Mouse (Mus musculus) gastrocnemius, postnatal 14 days (tissue): ENCODE data around the gene Gja5. TPM values are rescaled to one million over a fixed set of nuclear protein-coding genes. Genes with fewer than 3 reads are reported as not detected.

ENCODE experiments used
- DNase-seq: peaks from one replicate; pipeline ENCODE4 v3.0.0; 2021; ENCODE audit warnings: mixed read lengths
- intact Hi-C: fragments of 180-260 bp; cut with DNase I; formaldehyde crosslinking; loops from one replicate; pipeline ENCODE4 v1.15.1; 2025; ENCODE audit warnings: low total_unique reads
- long read RNA-seq, 2 experiments: library from polyadenylated mRNA; stranded (forward); transcript quantifications; one replicate each; pipeline ENCODE4 v2.0.0; 2021
- total RNA-seq, 2 experiments: library from RNA; stranded (reverse); gene quantifications; 2 replicates each; pipeline ENCODE4 v1.2.3; 2021

Gja5 gene
- total RNA-seq, result 1 to 10 TPM; 3.1 to 3.9 TPM
- long read RNA-seq, experiment 1, partial matches to known transcripts, result 0 of 2 reads
- long read RNA-seq, experiment 1, other reads (novel, unspliced or antisense), result 0 of 2 reads
- long read RNA-seq, experiment 2, partial matches to known transcripts, result 0 of 3 reads
- long read RNA-seq, experiment 2, other reads (novel, unspliced or antisense), result 0 of 3 reads

GRCm38 (mm10) chr3:96904393-96904792 lies at the start of gene Gja5:
Gene Gja5, plus strand, starts transcription at chr3:96904693.
- intact Hi-C loops, result no loop called here
- DNase-seq, result no peak

- no peak for DNase-seq
Measured at GRCm38 (mm10) chr3:96855833-96856232, 48.7 kb upstream of the Gja5 start.

GRCm38 (mm10) chr3:96860498-96860897 lies 44.0 kb upstream of the Gja5 start:
- intact Hi-C loops, result no loop called here
- no peak for DNase-seq

More at GRCm38 (mm10) chr3:96855833-96856232, 48.7 kb upstream of the Gja5 start:
- intact Hi-C loops, result no loop called here

GRCm38 (mm10) chr3:96867863-96868262 lies 36.6 kb upstream of the Gja5 start:
- DNase-seq, result no peak
- intact Hi-C loops, result no loop called here

- no peak for DNase-seq
- intact Hi-C loops, result no loop called here
Measured at GRCm38 (mm10) chr3:96868566-96868965, 35.9 kb upstream of the Gja5 start.

- DNase-seq, result no peak
Measured at GRCm38 (mm10) chr3:96869091-96869490, 35.4 kb upstream of the Gja5 start.

GRCm38 (mm10) chr3:96870270-96870669 lies 34.2 kb upstream of the Gja5 start:
- intact Hi-C loops, result no loop called here
- no peak for DNase-seq

More at GRCm38 (mm10) chr3:96869091-96869490, 35.4 kb upstream of the Gja5 start:
- intact Hi-C loops, result no loop called here

GRCm38 (mm10) chr3:96871070-96871469 lies 33.4 kb upstream of the Gja5 start:
- DNase-seq, result no peak
- intact Hi-C loops, result no loop called here

GRCm38 (mm10) chr3:96872501-96872900 lies 32.0 kb upstream of the Gja5 start:
- intact Hi-C loops, result no loop called here
- DNase-seq, result no peak

- intact Hi-C loops, result no loop called here
- DNase-seq, result no peak
Measured at GRCm38 (mm10) chr3:96874808-96875571, 29.5 kb upstream of the Gja5 start.

- intact Hi-C loops, result no loop called here
- DNase-seq, result no peak
Measured at GRCm38 (mm10) chr3:96879536-96879935, 25.0 kb upstream of the Gja5 start.

GRCm38 (mm10) chr3:96880385-96880784 lies 24.1 kb upstream of the Gja5 start:
- intact Hi-C loops, result no loop called here
- no peak for DNase-seq

GRCm38 (mm10) chr3:96881557-96881956 lies 22.9 kb upstream of the Gja5 start:
- DNase-seq, result no peak
- intact Hi-C loops, result no loop called here

GRCm38 (mm10) chr3:96882061-96882849 lies 22.2 kb upstream of the Gja5 start:
- DNase-seq, result no peak
- intact Hi-C loops, result no loop called here

GRCm38 (mm10) chr3:96883690-96884089 lies 20.8 kb upstream of the Gja5 start:
- intact Hi-C loops, result no loop called here
- DNase-seq, result no peak

- intact Hi-C loops, result no loop called here
- DNase-seq, result no peak
Measured at GRCm38 (mm10) chr3:96902336-96902999, 2.0 kb upstream of the Gja5 start.

- intact Hi-C loops, result no loop called here
- peak; percentile 89 for DNase-seq
Measured at GRCm38 (mm10) chr3:96904851-96905541, 503 bp downstream of the Gja5 start, which contains the start of gene Gpr89. Gene Gpr89, minus strand, starts transcription at chr3:96905346.

- no peak for DNase-seq
- intact Hi-C loops, result no loop called here
Measured at GRCm38 (mm10) chr3:96905592-96905991, 1.1 kb downstream of the Gja5 start.

- intact Hi-C loops, result no loop called here
Measured at GRCm38 (mm10) chr3:96920991-96921390, 16.5 kb downstream of the Gja5 start.

More at GRCm38 (mm10) chr3:96920991-96921390, 16.5 kb downstream of the Gja5 start:
- no peak for DNase-seq
